Mouse (Mus musculus): ENCODE measurements around the gene Tceal8.
"Not testable (repeated sequence)": the region's sequence is repeated elsewhere in the genome, so short reads cannot be mapped to it uniquely, and the experiment has no call there.

DNA sequence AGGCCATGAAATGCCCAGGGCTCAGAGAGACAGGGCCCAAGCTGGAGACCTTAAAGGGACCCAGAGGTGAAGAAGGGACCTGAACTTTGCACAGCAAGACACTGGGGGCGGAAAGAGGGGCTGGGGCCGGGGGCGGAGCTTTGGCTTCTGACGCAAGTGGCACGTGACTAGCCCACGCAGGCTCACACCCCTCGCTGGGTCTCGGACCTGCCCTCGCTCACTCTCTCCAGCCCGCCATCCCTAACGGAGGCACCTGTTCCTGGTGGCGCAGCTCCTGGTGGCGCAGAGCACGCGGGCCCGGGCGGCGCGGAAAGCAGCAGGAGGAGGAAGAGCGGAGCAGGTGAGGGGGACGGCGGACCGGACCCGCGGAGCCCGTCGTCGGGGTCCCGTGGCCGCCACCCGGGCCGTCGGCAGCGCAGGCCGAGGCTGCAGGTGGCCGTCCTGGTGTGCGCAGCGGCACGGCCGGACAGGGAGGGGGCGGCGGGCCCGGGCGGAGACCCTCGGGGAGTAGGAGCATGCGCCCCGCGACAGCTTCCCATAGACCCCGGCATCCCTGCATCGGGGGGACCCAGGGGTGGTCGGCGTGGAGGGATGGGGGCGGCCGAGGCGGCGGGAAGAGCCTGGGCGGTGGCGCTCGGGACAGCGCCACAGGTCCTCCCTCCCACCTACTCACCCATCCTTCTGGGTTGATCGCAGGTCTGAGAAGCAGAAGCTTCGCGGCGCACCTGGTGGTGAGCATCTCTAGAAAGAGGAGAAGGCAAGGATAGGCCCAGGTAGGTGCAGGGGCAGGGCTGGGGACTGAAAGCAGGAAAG lies 33.1 kb downstream of the Tceal8 start, which contains the start of gene Bex4:
- not testable (repeated sequence) for TF ChIP-seq CTCF (IDR thresholded peaks at IDR 0.05; ENCODE audit: borderline replicate concordance, insufficient read depth, low read length); POLR2A (IDR thresholded peaks at IDR 0.05; ENCODE audit: low read depth, low read length)

All from embryonic fibroblast, embryonic 13.5 days (primary cell).